Mouse (Mus musculus) c-Kit-positive CD71-negative TER-119-negative erythroid progenitor cells, embryonic 14.5 days (primary cell): ENCODE measurements at regions not wholly inside any gene's neighbourhood (a gene's known extent, or its start where the extent isn't known, plus 50 kb on each side); places are given as distances from the start of the nearest gene placed in this dataset.
"Not testable (repeated sequence)": the region's sequence is repeated elsewhere in the genome, so short reads cannot be mapped to it uniquely, and the experiment has no call there.

Experiments
- DNase-seq: peaks from one replicate; pipeline ENCODE4 v3.0.0-alpha.2; 2013; ENCODE audit warnings: low read depth

DNA sequence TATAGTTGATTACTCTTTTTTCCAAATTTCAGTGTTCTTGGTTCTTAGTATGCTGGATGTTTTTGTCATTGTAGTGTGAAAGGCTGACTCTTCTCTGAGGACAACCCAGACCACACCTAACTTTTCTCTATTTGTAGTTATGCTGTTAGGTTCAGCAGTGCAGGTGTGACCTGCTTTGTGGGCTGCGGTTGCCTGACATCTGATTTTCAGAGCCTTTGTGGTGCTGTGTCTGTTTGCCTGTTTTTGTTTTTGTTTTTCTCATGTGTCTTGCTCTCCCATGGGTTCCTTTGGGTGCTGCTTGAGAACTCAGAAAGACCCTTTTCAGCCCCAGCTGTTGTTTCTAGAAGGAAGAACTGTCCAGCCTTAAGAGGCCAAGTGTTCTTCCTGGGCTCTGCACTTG, 52.0 kb upstream of the Trpm1 start:
- no peak for DNase-seq

DNA sequence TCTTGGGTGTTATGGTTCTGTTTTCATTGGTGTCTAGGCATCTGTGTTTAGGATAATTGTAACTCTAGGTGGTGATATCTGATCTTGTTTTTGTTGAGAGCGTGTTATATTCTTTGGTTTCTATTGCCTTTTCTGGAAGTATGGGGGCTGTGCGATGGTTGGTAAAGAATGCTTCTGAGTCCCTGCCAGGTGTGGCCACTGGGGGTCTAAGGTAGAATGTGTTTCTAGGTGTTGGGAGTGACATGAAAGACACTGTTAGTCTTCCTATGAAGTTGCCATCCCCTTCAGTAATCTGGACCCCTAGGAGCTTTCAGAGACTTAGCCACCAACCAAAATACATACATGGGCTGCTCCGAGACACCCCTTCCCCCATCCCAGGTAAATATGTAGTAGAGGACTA, 54.0 kb upstream of the Trpm1 start:
- no peak for DNase-seq

DNA sequence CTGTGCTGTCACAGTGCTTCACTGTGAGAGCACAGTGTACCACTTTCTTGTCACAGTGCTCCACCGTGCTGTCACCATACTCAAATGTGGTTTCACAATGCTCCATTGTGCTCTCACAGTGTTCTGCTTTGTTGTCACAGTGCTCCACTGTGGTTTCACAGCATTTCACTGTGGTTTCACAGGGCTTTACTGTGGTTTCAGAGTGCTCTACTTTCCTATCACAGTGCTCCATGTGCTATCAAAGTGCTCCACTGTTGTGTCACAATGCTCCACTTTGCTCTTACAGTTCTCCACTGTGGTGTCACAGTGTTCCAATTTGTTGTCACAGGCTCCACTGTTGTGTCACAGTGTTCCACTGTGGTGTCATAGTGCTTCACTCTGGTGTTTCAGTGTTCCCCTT, 63.6 kb upstream of the Trpm1 start:
- DNase-seq, result no peak

DNA sequence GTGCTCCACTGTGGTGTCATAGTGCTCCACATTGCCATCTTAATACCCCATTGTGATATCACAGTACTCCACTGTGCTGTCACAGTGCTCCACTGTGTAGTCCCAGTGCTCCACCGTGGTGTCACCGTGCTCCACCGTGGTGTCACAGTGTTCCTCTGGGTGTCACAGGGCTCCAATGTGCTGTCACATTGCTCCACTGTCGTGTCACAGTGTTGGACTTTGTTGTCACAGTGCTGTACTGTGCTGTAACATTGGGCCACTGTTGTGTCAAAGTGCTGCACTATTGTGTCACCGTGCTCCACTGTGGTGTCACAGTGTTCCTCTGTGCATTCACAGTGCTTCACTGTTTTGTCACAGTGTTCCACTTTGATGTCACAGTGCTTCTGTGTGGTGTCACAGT, 64.6 kb upstream of the Trpm1 start:
- DNase-seq, result no peak

DNA sequence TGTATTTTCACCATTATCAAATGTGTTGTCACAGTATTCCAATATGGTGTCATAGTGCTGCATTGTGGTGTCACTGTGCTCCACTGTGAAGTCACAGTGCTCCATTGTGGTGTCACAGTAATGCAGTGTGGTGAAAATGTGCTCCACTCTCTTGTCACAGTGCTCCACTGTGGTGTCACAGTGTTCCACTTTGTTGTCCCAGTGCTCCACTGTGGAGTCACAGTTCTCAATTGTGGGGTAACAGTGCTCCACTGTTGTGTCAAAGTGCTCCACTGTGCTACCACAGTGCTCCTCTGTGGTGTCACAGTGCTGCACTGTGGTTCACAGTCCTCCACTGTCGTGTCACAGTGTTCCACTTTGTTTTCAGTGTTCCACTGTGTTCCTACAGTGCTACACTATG, 69.7 kb upstream of the Trpm1 start:
- not testable (repeated sequence) for DNase-seq

- DNase-seq, result no peak
Measured at GRCm38 (mm10) chr7:64082651-64083050, 71.0 kb upstream of the Trpm1 start.

DNA sequence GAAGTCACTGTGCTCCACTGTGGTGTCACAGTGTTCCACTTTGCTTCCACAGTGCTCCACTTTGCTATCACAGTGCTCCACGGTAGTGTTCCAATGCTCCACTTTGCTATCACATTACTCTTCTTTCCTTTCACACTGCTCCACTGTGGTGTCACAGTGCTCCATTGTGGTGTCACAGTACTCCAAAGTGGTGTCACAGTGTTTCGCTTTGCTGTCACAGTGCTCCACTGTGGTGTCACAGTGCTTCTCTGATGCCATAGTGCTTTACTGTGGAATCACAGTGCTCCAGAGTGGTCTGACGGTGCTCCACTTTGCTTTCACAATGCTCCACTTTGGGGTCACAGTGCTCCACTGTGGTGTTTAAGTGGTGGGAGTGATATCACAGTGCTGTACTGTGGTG, 71.4 kb upstream of the Trpm1 start:
- no peak for DNase-seq

DNA sequence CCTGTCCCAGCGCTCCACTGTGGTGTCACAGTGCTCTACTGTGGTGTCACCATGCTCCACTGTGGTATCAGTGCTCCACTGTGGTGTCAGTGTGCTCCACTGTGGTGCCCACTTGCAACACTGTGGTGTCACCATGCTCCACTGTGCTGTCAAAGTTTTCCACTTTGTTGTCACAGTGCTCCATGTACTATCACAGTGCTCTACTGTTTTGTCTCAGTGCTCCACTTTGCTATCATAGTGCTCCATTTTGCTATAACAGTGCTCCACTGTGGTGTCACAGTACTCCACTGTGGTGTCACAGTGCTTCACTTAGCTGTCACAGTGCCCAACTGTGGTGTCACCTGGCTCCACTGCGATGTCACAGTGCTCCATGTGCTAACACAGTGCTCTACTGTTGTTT, 72.0 kb upstream of the Trpm1 start:
- DNase-seq, result no peak

DNA sequence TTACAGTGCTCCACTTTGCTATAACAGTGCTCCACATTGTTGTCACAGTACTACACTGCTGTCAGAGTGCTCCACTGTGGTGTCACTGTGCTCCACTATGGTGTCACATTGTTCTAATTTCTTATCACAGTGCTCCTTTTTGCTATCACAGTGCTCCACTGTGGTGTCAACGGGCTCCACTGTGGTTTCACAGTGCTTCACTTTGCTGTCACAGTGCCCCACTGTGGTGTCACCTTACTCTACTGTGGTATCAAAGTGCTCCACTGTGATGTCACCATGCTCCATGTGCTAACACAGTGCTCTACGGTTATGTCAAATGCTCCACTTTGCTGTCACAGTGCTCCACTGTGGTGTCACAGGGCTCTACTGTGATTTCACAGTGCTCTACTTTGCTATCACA, 72.6 kb upstream of the Trpm1 start:
- no peak for DNase-seq

GRCm38 (mm10) chr7:64079301-64079700, 74.3 kb upstream of the Trpm1 start:
- DNase-seq, result no peak

DNA sequence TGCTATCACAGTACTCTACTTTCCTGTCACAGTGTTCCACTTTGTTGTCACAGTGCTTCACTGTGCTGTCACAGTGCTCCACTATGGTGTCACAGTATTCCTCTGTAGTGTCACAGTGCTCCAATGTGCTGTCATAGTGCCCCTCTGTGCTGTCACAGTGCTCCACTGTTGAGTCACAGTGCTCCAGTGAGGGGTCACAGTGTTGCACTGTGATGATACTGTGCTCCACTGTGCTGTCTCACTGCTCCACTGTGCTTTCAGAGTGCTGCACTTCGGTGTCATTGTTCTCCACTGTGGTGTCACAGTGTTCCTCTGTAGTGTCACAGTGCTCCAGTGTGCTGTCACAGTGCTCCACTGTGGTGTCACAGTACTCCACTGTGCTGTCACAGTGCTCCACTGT, 75.0 kb upstream of the Trpm1 start:
- DNase-seq, result no peak

DNA sequence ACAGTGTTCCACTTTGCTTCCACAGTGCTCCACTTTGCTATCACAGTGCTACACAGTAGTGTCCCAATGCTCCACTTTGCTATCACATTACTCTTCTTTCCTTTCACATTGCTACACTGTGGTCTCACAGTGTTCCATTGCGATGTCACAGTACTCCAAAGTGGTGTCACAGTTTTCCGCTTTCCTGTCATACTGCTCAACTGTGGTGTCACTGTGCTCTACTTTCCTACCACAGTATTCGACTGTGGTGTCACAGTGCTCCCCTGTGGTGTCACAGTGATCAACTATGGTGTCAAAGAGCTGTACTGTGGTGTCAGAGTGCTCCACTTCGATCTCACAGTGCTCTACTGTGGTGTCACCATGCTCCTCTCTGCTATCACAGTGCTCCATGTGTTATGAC, 76.1 kb upstream of the Trpm1 start:
- no peak for DNase-seq

GRCm38 (mm10) chr7:64076764-64077360, 76.8 kb upstream of the Trpm1 start:
- DNase-seq, result no peak

DNA sequence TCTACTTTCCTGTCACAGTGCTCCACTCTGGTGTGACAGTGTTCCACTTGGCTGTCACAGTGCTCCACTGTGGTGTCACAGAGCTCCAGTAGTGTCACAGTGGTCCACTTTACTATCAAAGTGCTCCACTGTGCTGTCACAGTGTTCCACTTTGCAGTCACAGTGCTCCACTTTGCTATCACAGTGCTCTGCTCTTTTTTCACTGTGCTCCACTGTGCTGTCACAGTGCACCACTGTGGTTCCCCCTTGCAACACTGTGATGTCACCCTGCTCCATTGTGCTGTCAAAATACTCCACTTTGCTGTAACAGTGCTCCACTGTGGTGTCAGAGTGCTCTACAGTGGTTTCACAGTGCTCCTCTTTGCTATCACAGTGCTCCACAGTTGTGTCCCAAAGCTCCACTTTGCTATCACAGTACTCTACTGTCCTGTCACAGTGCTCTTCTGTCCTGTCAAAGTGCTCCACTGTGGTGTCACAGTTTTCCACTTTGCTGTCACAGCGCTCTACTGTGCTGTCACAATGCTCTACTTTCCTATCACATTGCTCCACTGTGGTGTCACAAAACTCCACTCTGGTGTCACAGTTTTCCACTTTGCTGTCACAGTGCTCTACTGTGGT, 77.8 kb upstream of the Trpm1 start:
- no peak for DNase-seq

- DNase-seq, result no peak
Measured at GRCm38 (mm10) chr7:64074661-64075234, 78.9 kb upstream of the Trpm1 start.

DNA sequence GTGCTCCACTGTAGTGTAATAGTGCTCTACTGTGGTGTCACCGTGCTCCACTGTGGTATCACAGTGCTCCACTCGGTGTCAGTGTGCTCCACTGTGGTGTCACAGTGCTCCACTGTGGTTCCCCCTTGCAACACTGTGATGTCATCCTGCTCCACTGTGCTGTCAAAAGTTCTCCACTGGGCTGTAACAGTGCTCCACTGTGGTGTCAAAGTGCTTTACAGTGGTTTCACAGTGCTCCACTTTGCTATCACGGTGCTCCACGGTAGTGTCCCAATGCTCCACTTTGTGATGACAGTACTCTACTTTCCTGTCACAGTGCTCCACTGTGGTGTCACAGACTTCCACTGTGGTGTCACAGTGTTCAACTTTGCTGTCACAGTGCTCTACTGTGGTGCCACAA, 79.4 kb upstream of the Trpm1 start:
- DNase-seq, result no peak

- DNase-seq, result no peak
Measured at GRCm38 (mm10) chr7:64073781-64074180, 79.9 kb upstream of the Trpm1 start.

- DNase-seq, result no peak
Measured at GRCm38 (mm10) chr7:64070930-64071329, 82.7 kb upstream of the Trpm1 start.

DNA sequence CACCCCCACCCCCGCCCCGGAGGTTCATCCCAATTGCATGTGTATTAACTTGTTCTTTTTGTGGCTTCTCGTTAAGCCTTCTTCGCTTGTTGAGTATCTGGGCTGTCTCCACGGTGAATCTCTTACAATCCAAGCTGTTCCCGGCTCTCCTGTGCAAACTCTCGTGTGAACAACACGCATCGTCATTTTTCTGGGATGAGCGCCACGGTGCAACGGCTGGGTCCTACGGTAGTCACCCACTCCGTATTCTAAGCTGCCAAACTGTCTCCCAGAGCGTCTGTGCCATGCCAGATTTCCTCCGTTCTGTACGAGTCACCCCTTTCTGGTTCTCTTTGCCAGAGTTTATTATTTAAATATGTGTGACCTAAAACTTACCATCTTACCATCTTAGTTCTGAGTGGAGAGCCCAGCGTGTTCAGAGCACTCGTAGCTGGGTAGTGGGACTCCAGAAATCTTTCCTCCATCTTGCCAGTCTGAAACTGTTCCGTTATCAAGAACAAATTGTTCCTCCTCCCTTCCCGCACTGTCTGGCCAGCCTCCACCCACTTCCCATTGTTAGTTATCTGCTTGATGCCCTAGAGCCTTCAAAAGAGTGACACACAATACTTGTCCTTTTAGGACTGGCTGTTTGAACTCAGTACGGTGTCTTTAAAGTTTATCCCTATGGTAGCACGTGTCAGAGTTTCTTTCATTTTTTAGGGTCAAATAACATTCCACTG, 87.9 kb upstream of the Trpm1 start:
- DNase-seq, result no peak

GRCm38 (mm10) chr7:64064460-64065241, 89.0 kb upstream of the Trpm1 start:
- no peak for DNase-seq

- no peak for DNase-seq
Measured at GRCm38 (mm10) chr7:64061170-64061569, 92.5 kb upstream of the Trpm1 start.

DNA sequence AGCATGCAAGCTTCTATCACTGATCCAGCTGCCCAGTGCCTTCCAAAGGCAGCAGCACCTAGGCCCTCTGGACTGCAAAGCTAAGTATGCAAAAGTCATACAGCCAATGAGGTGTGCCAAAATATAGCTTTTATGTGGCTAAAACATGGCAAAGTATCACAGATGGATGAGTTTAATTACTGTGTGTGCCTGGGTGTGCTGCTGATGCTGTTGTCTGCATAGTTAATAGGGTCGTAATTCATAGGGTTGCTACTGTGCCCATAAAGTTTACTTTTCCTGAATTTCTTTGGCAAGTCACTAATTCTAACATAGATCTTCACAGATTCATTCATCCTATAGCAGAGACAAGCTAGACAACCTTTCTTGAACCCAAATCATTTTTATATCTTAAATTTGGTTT, 93.1 kb upstream of the Trpm1 start:
- DNase-seq, result no peak

DNA sequence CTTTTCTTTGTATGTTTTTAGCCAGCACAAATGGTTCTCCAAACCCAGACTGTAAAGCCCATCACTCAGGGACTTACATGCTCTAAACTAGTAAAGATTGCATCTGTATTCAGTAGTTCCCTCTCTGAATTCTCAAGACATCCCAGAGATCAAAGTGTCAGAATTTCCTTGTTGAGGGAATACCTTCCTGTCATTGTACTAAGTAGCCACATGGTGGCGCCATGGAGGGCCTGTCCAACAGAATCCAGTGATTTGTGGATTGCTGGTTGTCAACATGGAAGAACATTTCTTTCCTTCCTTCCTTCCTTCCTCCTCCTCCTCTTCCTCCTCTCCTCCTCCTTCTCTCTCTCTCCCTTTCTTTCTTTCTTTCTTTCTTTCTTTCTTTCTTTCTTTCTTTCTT, 93.6 kb upstream of the Trpm1 start:
- DNase-seq, result no peak
